In genomic region chr9:106309859-106310258, GRCm38 (mm10) we compare ENCODE assay signal across 15 mouse cellular contexts.
"Had no signal": no experiment of that assay in that cellular context is flagged by ENCODE, and none has a peak within 500 bp of the region (broad histone marks: within the 10 kb centered on the region; RNA-seq: fewer than 3 reads in every experiment).

No protein-coding gene starts in this region.

- ATAC-seq: liver, embryonic 12.5 days; midbrain, embryonic 13.5 days had no signal

- H3K4me3 ChIP-seq: limb, embryonic 13.5 days; liver, embryonic 12.5 days; midbrain, embryonic 13.5 days; myocyte; stomach, embryonic 15.5 days had no signal

- DNase-seq: kidney, adult 18-20 months; kidney, postnatal 10 days; layer of hippocampus, postnatal 36 days; left cerebral cortex, postnatal 4 days; lung, embryonic 14.5 days; lung, postnatal 10 days; right cerebral cortex, postnatal 4 days; spleen, adult 18-20 months; thymus, adult 2 months; thymus, postnatal 25 days had no signal

- H3K4me2 ChIP-seq: limb, embryonic 13.5 days; liver, embryonic 12.5 days; lung, embryonic 14.5 days; midbrain, embryonic 13.5 days; stomach, embryonic 15.5 days had no signal

- H3K4me1 ChIP-seq: midbrain, embryonic 13.5 days; stomach, embryonic 15.5 days had no signal

- H3K36me3 ChIP-seq: midbrain, embryonic 13.5 days; stomach, embryonic 15.5 days had no signal

- H3K27me3 ChIP-seq: limb, embryonic 13.5 days; liver, embryonic 12.5 days; midbrain, embryonic 13.5 days; stomach, embryonic 15.5 days had no signal

- H3K9ac ChIP-seq: limb, embryonic 13.5 days; liver, embryonic 12.5 days; lung, embryonic 14.5 days; midbrain, embryonic 13.5 days; stomach, embryonic 15.5 days had no signal

- H3K9me3 ChIP-seq: limb, embryonic 13.5 days; liver, embryonic 12.5 days; midbrain, embryonic 13.5 days; stomach, embryonic 15.5 days had no signal

- H3K27ac ChIP-seq: limb, embryonic 13.5 days; midbrain, embryonic 13.5 days; stomach, embryonic 15.5 days had no signal
